Mouse (Mus musculus) NIH3T3 (cell line): ENCODE data around the gene Borcs8.

ENCODE experiments used
- DNase-seq: peaks from one replicate; pipeline ENCODE4 v3.0.0-alpha.2; 2012; ENCODE audit warnings: low read depth

Borcs8 gene

GRCm38 (mm10) chr8:70179082-70179481 is 39.8 kb downstream of the Borcs8 start:
- peak; percentile 53 for DNase-seq

GRCm38 (mm10) chr8:70181212-70181902 is 42.1 kb downstream of the Borcs8 start:
- no peak for DNase-seq

GRCm38 (mm10) chr8:70181903-70182252 is 42.6 kb downstream of the Borcs8 start:
- DNase-seq = no peak

- no peak for DNase-seq
Observed at GRCm38 (mm10) chr8:70183194-70183593, 43.9 kb downstream of the Borcs8 start.

GRCm38 (mm10) chr8:70188707-70189106 is 49.4 kb downstream of the Borcs8 start:
- no peak for DNase-seq

- DNase-seq = no peak
Observed at GRCm38 (mm10) chr8:70193238-70193637, 53.9 kb downstream of the Borcs8 start.

DNA sequence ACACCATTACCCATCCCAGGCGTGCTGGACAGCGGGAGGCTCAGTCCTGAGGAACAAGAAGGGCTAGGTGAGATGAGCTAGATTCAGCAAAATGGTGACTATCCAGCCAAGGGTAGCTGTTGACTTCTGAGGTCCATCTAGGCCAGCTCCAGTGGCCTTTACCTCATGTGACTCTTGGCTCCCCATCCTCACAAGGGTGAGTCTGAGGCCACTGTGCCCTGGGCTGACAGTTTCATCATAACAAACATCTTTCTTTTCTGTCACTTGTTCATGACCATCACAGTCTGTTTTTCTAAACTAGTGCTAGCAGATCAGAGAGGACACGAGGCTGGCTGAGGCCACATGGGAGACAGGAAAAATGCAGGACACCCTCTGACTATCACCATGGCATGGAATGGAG is 54.9 kb downstream of the Borcs8 start:
- DNase-seq = no peak

DNA sequence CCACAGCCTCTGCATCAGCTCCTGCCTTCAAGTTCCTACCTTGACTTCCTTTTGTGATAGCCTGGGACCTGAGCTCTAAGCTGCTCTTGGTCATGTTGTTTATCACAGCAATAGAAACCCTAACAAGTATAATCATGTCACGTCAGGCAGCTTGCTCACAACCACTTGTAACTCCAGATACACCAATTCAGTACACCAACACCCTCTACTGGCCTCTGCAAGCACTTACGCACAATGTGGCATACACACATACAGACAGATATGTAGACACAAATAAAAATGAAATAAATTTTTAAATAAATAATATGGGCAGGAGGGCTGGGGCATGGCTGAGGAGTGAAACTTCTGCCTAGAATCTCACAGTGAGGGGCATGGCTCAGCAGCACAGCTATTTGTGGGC is 56.5 kb downstream of the Borcs8 start:
- no peak for DNase-seq
